9 mouse cellular contexts compared by ENCODE assay signal in genomic region chr3:25675069-25675468, GRCm38 (mm10).
DNase-seq lines count a peak whose midpoint lies in the region; TF ChIP-seq lines count a peak whose summit lies in the region.
"Had no signal": no experiment of that assay in that cellular context is flagged by ENCODE, and none has a peak within 500 bp of the region (broad histone marks: within the 10 kb centered on the region; RNA-seq: fewer than 3 reads in every experiment).

No protein-coding gene starts in this region.

- peak overlapping the region; percentile 72 to 91 for H3K4me3 ChIP-seq in MEL (ENCODE audit: control insufficient read depth in 1 of 2, insufficient read depth in 1 of 2, low read depth in 2 of 2, low read length in 2 of 2)
- H3K4me3 ChIP-seq: heart, embryonic 13.5 days; megakaryocyte, embryonic 14.5 days had no signal

- H3K27me3 ChIP-seq in MEL (ENCODE audit: control insufficient read depth in 1 of 2, insufficient read depth in 2 of 2, low read length in 2 of 2), result no peaks in the 10 kb centered on the region
- H3K27me3 ChIP-seq: heart, embryonic 13.5 days; megakaryocyte, embryonic 14.5 days had no signal

- no peak overlapping the region for H3K27ac ChIP-seq in MEL (ENCODE audit: control insufficient read depth, low read depth, low read length)
- H3K27ac ChIP-seq: heart, embryonic 13.5 days had no signal

- peak overlapping the region; percentile 80 for H3K9ac ChIP-seq in MEL (ENCODE audit: control insufficient read depth, low read depth, low read length, poor library complexity, severe bottlenecking)
- H3K9ac ChIP-seq: heart, embryonic 13.5 days had no signal

- peak; percentile 76 to 82 (median 80) for TF ChIP-seq CTCF in MEL (IDR thresholded peaks at IDR 0.05 in 2 of 3, conservative IDR thresholded peaks at IDR 0.05 in 1 of 3; ENCODE audit: control insufficient read depth in 1 of 3, insufficient read depth in 1 of 3, low read depth in 2 of 3, low read length in 3 of 3, poor library complexity in 1 of 3, severe bottlenecking in 1 of 3)
- TF ChIP-seq CTCF in brain, embryonic 14.5 days (IDR thresholded peaks at IDR 0.05; ENCODE audit: borderline replicate concordance, extremely low read depth, insufficient read depth, insufficient read length), result peak; percentile 58; the same call in 1 of the 2 replicates

- TF ChIP-seq EP300 in MEL (IDR thresholded peaks at IDR 0.05; ENCODE audit: low read depth in 1 of 2, low read length in 2 of 2), result no peak

- peak; percentile 30 for DNase-seq in kidney, adult 9 months
- DNase-seq in kidney, adult 11 months, result no peak
- peak; percentile 83 for DNase-seq in MEL (ENCODE audit: low read depth, low spot score)
- DNase-seq in brain, embryonic 14.5 days (ENCODE audit: low read depth), result no peak
- DNase-seq in induced T-regulatory cell, adult 2 months (ENCODE audit: low read depth), result peak; percentile 9
- DNase-seq in testis, postnatal 14 days (ENCODE audit: low spot score), result peak; percentile 19
- no peak for DNase-seq in right cerebral cortex, adult 18-20 months

- no peak for TF ChIP-seq POLR2A in MEL (IDR thresholded peaks at IDR 0.05; ENCODE audit: control insufficient read depth in 1 of 2, insufficient read depth in 1 of 2, low read depth in 1 of 2, low read length in 2 of 2, poor library complexity in 1 of 2)
- no peak for TF ChIP-seq POLR2A in brain, embryonic 14.5 days (IDR thresholded peaks at IDR 0.05; ENCODE audit: borderline replicate concordance, extremely low read depth, insufficient read depth, insufficient read length, poor library complexity, severe bottlenecking)

- no peaks in the 10 kb centered on the region for H3K79me2 ChIP-seq in MEL (ENCODE audit: control insufficient read depth, insufficient read depth, low read length, poor library complexity)

- H3K36me3 ChIP-seq in MEL (ENCODE audit: control insufficient read depth in 1 of 2, insufficient read depth in 2 of 2, low read length in 2 of 2), result peaks cover 0 to 15% of the 10 kb centered on the region in 2 experiments; a peak in 2 of 4 replicates
- H3K36me3 ChIP-seq: heart, embryonic 13.5 days had no signal

- H3K4me1 ChIP-seq in MEL (ENCODE audit: control insufficient read depth in 1 of 2, insufficient read depth in 2 of 2, low read length in 2 of 2), result peaks cover 6 to 11% of the 10 kb centered on the region in 2 experiments
- H3K4me1 ChIP-seq: heart, embryonic 13.5 days had no signal

- peak; percentile 84 for TF ChIP-seq RAD21 in MEL (IDR thresholded peaks at IDR 0.05; ENCODE audit: low read depth, low read length)

- H3K9me3 ChIP-seq in MEL (replicated peaks; ENCODE audit: insufficient read depth, low read length), result no peaks in the 10 kb centered on the region
- H3K9me3 ChIP-seq: heart, embryonic 13.5 days; megakaryocyte, embryonic 14.5 days had no signal

TF ChIP-seq in MEL, 35 proteins besides CTCF, POLR2A, EP300 and RAD21:
- peak; percentile 56 for TF ChIP-seq ZC3H11A (IDR thresholded peaks at IDR 0.05; ENCODE audit: low read depth, low read length)
- TF ChIP-seq MYB (IDR thresholded peaks at IDR 0.05; ENCODE audit: low read depth, low read length), result no peak
- TF ChIP-seq CHD1 (IDR thresholded peaks at IDR 0.05; ENCODE audit: low read depth, low read length), result no peak
- no peak for TF ChIP-seq USF2 (IDR thresholded peaks at IDR 0.05; ENCODE audit: borderline replicate concordance in 1 of 2, insufficient read depth in 1 of 2, low read depth in 1 of 2, low read length in 2 of 2)
- no peak for TF ChIP-seq TBP (IDR thresholded peaks at IDR 0.05; ENCODE audit: low read depth, low read length)
- TF ChIP-seq NRF1 (IDR thresholded peaks at IDR 0.05; ENCODE audit: insufficient read depth, low read depth, low read length, poor library complexity, severe bottlenecking), result no peak
- peak; percentile 79 for TF ChIP-seq SMC3 (IDR thresholded peaks at IDR 0.05; ENCODE audit: low read depth, low read length)
- TF ChIP-seq ELF1 (IDR thresholded peaks at IDR 0.05; ENCODE audit: low read depth, low read length), result no peak
- no peak for TF ChIP-seq JUND (IDR thresholded peaks at IDR 0.05; ENCODE audit: low read depth, low read length)
- TF ChIP-seq ZKSCAN1 (IDR thresholded peaks at IDR 0.05; ENCODE audit: low read depth, low read length), result no peak

Comparison
In these comparisons a context has a peak if more than half of its experiments do, and no peak if none do; other contexts are left out.
1. DNase-seq: peak in kidney, adult 9 months (single experiment), MEL (single experiment), induced T-regulatory cell, adult 2 months (single experiment) and testis, postnatal 14 days (single experiment); none in kidney, adult 11 months (single experiment), brain, embryonic 14.5 days (single experiment) and right cerebral cortex, adult 18-20 months (single experiment).